Mouse (Mus musculus): ENCODE data around the gene 2310022B05Rik.

GRCm38 (mm10) chr8:124678246-124678645, 15.1 kb upstream of the 2310022B05Rik start:
- no peak for TF ChIP-seq POLR2A (IDR thresholded peaks at IDR 0.05; ENCODE audit: low read depth, low read length)
- no peak for TF ChIP-seq CTCF (IDR thresholded peaks at IDR 0.05; ENCODE audit: extremely low read depth, insufficient read depth, insufficient read length, insufficient replicate concordance)

Data from spleen, adult 2 months (tissue).